Mouse (Mus musculus) megakaryocyte, embryonic 14.5 days (primary cell): ENCODE measurements around the gene Gprc5b.

Experiments used
- FLI1 ChIP-seq: IDR thresholded peaks from 2 replicates; pipeline ENCODE4 v1.6.1; 2012; ENCODE audit warnings: low read length, inconsistent platforms, mixed read lengths
- GATA1 ChIP-seq: IDR thresholded peaks from 3 replicates; pipeline ENCODE4 v1.6.1; 2012; ENCODE audit warnings: mixed read lengths, low read length, inconsistent platforms, borderline replicate concordance

GRCm38 (mm10) chr7:118989275-118989856 lies 5.6 kb downstream of the Gprc5b start:
- TF ChIP-seq GATA1 (no peak), FLI1 (no peak)
